Mouse (Mus musculus): ENCODE data around the gene B4gat1.

GRCm38 (mm10) chr19:5038709-5039156 is at the start of gene B4gat1, which contains the start of gene AC124502.3:
- TF ChIP-seq GATA1 (IDR thresholded peaks at IDR 0.05; ENCODE audit: low read length), result no peak
- no peak for TF ChIP-seq TAL1 (IDR thresholded peaks at IDR 0.05; ENCODE audit: low read length)
